In genomic region chr12:110230296-110230695, GRCm38 (mm10) we compare ENCODE assay signal across 25 mouse cellular contexts. TPM values are rescaled to one million over a fixed set of nuclear protein-coding genes. Genes with fewer than 3 reads are reported as not detected.
A peak's percentile ranks its signal among the peaks of the same experiment; 100 is the strongest.
DNase-seq lines count a peak whose midpoint lies in the region; ATAC-seq lines count a peak whose summit lies in the region.
"Had no signal": no experiment of that assay in that cellular context is flagged by ENCODE, and none has a peak within 500 bp of the region (broad histone marks: within the 10 kb centered on the region; RNA-seq: fewer than 3 reads in every experiment).

No protein-coding gene starts in this region.

- H3K9ac ChIP-seq in intestine, embryonic 16.5 days (ENCODE audit: low read depth, low read length) = no peak overlapping the region
- H3K9ac ChIP-seq in intestine, embryonic 15.5 days = no peak overlapping the region
- no peak overlapping the region for H3K9ac ChIP-seq in liver, embryonic 12.5 days
- H3K9ac ChIP-seq in liver, embryonic 16.5 days (ENCODE audit: low read depth, low read length) = no peak overlapping the region
- H3K9ac ChIP-seq: embryonic facial prominence, embryonic 15.5 days; forebrain, embryonic 15.5 days had no signal

- H3K27me3 ChIP-seq in intestine, embryonic 16.5 days (replicated peaks; ENCODE audit: control insufficient read depth, insufficient read depth, low read length) = no peaks in the 10 kb centered on the region
- no peaks in the 10 kb centered on the region for H3K27me3 ChIP-seq in intestine, embryonic 15.5 days (replicated peaks)
- no peaks in the 10 kb centered on the region for H3K27me3 ChIP-seq in liver, embryonic 12.5 days (replicated peaks)
- H3K27me3 ChIP-seq in liver, embryonic 16.5 days (ENCODE audit: control insufficient read depth, insufficient read depth, low read depth, low read length) = no peaks in the 10 kb centered on the region
- H3K27me3 ChIP-seq: forebrain, embryonic 15.5 days had no signal

- H3K36me3 ChIP-seq in intestine, embryonic 16.5 days (ENCODE audit: control insufficient read depth, insufficient read depth, low read length) = no peaks in the 10 kb centered on the region
- no peaks in the 10 kb centered on the region for H3K36me3 ChIP-seq in intestine, embryonic 15.5 days
- no peaks in the 10 kb centered on the region for H3K36me3 ChIP-seq in liver, embryonic 12.5 days
- no peaks in the 10 kb centered on the region for H3K36me3 ChIP-seq in liver, embryonic 16.5 days (ENCODE audit: control insufficient read depth, insufficient read depth)
- H3K36me3 ChIP-seq: embryonic facial prominence, embryonic 15.5 days; forebrain, embryonic 15.5 days; G1E; heart, embryonic 10.5 days had no signal

- ATAC-seq in intestine, embryonic 16.5 days = peak; percentile 25; the same call in 1 of the 2 replicates
- no peak for ATAC-seq in intestine, embryonic 15.5 days
- peak; percentile 51; the same call in 1 of the 2 replicates for ATAC-seq in liver, embryonic 12.5 days
- peak; percentile 67 for ATAC-seq in liver, embryonic 16.5 days (ENCODE audit: low read depth)
- ATAC-seq: CD4-positive, CD25-positive, alpha-beta regulatory T cell, adult 4 months; forebrain, embryonic 15.5 days had no signal

- H3K9me3 ChIP-seq in intestine, embryonic 16.5 days (ENCODE audit: control insufficient read depth, low read length) = no peaks in the 10 kb centered on the region
- no peaks in the 10 kb centered on the region for H3K9me3 ChIP-seq in intestine, embryonic 15.5 days
- H3K9me3 ChIP-seq in liver, embryonic 12.5 days (replicated peaks) = no peaks in the 10 kb centered on the region
- H3K9me3 ChIP-seq in liver, embryonic 16.5 days (replicated peaks; ENCODE audit: control insufficient read depth, low read length) = no peaks in the 10 kb centered on the region
- H3K9me3 ChIP-seq: embryonic facial prominence, embryonic 15.5 days; forebrain, embryonic 15.5 days; heart, embryonic 10.5 days had no signal

- peak; percentile 36 to 58 for DNase-seq in kidney, postnatal 36 days
- no peak for DNase-seq in kidney, adult 18-20 months
- DNase-seq in gastrocnemius, postnatal 10 days = no peak
- DNase-seq in left cerebral cortex, adult 18-20 months (ENCODE audit: low spot score in 2 of 2) = no peak
- DNase-seq: adrenal gland, adult 8-10 months; adrenal gland, postnatal 36 days; B cell, adult 2 months; cerebellum, adult 2 months; cerebellum, postnatal 14 days; embryo, embryonic 11 days; heart, adult 18-20 months; heart, postnatal 10 days; heart, postnatal 4 days had no signal

- H3K4me3 ChIP-seq in intestine, embryonic 16.5 days (ENCODE audit: low read length) = no peak overlapping the region
- no peak overlapping the region for H3K4me3 ChIP-seq in intestine, embryonic 15.5 days (replicated peaks)
- H3K4me3 ChIP-seq in liver, embryonic 12.5 days = no peak overlapping the region
- no peak overlapping the region for H3K4me3 ChIP-seq in liver, embryonic 16.5 days (ENCODE audit: low read depth, low read length)
- H3K4me3 ChIP-seq: embryonic facial prominence, embryonic 15.5 days; erythroblast, embryonic 14.5 days; forebrain, embryonic 15.5 days; heart, embryonic 10.5 days had no signal

- H3K27ac ChIP-seq in intestine, embryonic 16.5 days (ENCODE audit: low read length) = no peak overlapping the region
- no peak overlapping the region for H3K27ac ChIP-seq in intestine, embryonic 15.5 days
- no peak overlapping the region for H3K27ac ChIP-seq in liver, embryonic 12.5 days
- peak overlapping the region; percentile 16; the same call in 1 of the 2 replicates for H3K27ac ChIP-seq in liver, embryonic 16.5 days (ENCODE audit: low read length)
- H3K27ac ChIP-seq: embryonic facial prominence, embryonic 15.5 days; forebrain, embryonic 15.5 days; heart, embryonic 10.5 days had no signal

- no peak overlapping the region for H3K4me2 ChIP-seq in intestine, embryonic 16.5 days (ENCODE audit: low read depth, low read length)
- no peak overlapping the region for H3K4me2 ChIP-seq in intestine, embryonic 15.5 days (replicated peaks)
- H3K4me2 ChIP-seq in liver, embryonic 12.5 days = no peak overlapping the region
- H3K4me2 ChIP-seq in liver, embryonic 16.5 days (ENCODE audit: low read depth, low read length) = no peak overlapping the region
- H3K4me2 ChIP-seq: embryonic facial prominence, embryonic 15.5 days; forebrain, embryonic 15.5 days had no signal

- 74% methylated on average over 7 of the region's 7 CpGs for WGBS in intestine, embryonic 16.5 days
- 75% methylated on average over 7 of the region's 7 CpGs for whole genome bisulfite sequencing in intestine, embryonic 15.5 days
- WGBS in liver, embryonic 12.5 days (ENCODE audit: insufficient replicate concordance) = 56% methylated on average over 7 of the region's 7 CpGs
- 59% methylated on average over 7 of the region's 7 CpGs for WGBS in liver, embryonic 16.5 days (ENCODE audit: insufficient replicate concordance)

- peaks cover 8% of the 10 kb centered on the region for H3K4me1 ChIP-seq in intestine, embryonic 16.5 days (ENCODE audit: control insufficient read depth, insufficient read depth, low read length)
- H3K4me1 ChIP-seq in intestine, embryonic 15.5 days (replicated peaks) = no peaks in the 10 kb centered on the region
- no peaks in the 10 kb centered on the region for H3K4me1 ChIP-seq in liver, embryonic 12.5 days
- H3K4me1 ChIP-seq in liver, embryonic 16.5 days (ENCODE audit: control insufficient read depth, low read depth, low read length) = peaks cover 4% of the 10 kb centered on the region; the same call in 1 of the 2 replicates
- H3K4me1 ChIP-seq: forebrain, embryonic 15.5 days; heart, embryonic 10.5 days had no signal

RNA-seq across cellular contexts. Expression of gene Dio3, which starts 48.6 kb away (rescaled TPM):
- 0.82 and 1.2 TPM in 2 replicates for polyA plus RNA-seq in intestine, embryonic 16.5 days (2015; fragmentation: Nextera tagmentation; extraction: Ambion mirVana)
- 1.7 and 2.2 TPM in 2 replicates for polyA plus RNA-seq in intestine, embryonic 15.5 days (2015; fragmentation: Nextera tagmentation; extraction: Ambion mirVana)
- 0.13 and 0.41 TPM in 2 replicates for polyA plus RNA-seq in liver, embryonic 12.5 days (2016; fragmentation: Nextera tagmentation; extraction: Ambion mirVana)
- 0.17 and 0.28 TPM in 2 replicates for polyA plus RNA-seq in liver, embryonic 16.5 days (2015; fragmentation: Nextera tagmentation; extraction: Ambion mirVana)
- total RNA-seq in gastrocnemius, postnatal 10 days (2021) = under 1 TPM in 1 of 2 experiments, not detected in 1; 0.29 TPM
- total RNA-seq in left cerebral cortex, adult 18-20 months (2021) = 1 to 10 TPM; 1.7 to 4.0 TPM
- total RNA-seq: common myeloid progenitor, adult 5-6 weeks; heart, adult 18-20 months; heart, postnatal 10 days; heart, postnatal 4 days had no signal
- polyA plus RNA-seq: CD4-positive, CD25-positive, alpha-beta regulatory T cell, adult 4 months; erythroblast, embryonic 14.5 days; G1E; heart, embryonic 14.5 days had no signal

Comparison
In these comparisons a context has a peak if more than half of its experiments do, and no peak if none do; other contexts are left out.
1. DNase-seq: peak in kidney, postnatal 36 days (2 of 2); none in kidney, adult 18-20 months (single experiment), gastrocnemius, postnatal 10 days (single experiment) and left cerebral cortex, adult 18-20 months (0 of 2).